Mouse (Mus musculus) cortical plate, adult 2 months (tissue): Measurements from ENCODE around the gene Slc16a3. TPM values are rescaled to one million over a fixed set of nuclear protein-coding genes. Genes with fewer than 3 reads are reported as not detected.

Experiments
- H3K27ac ChIP-seq: fragments of 200-500 bp; 2 replicates; pipeline ENCODE4 v1.5.1; 2012; ENCODE audit warnings: low read length, control low read depth, inconsistent platforms; ENCODE audit not compliant: insufficient read depth
- H3K4me1 ChIP-seq: fragments of 200-500 bp; 2 replicates; pipeline ENCODE4 v1.6.1; 2011; ENCODE audit warnings: low read length; ENCODE audit not compliant: control insufficient read depth, insufficient read depth
- H3K4me3 ChIP-seq: fragments of 200-500 bp; 2 replicates; pipeline ENCODE4 v1.5.1; 2011; ENCODE audit warnings: mild to moderate bottlenecking, low read length, control low read depth; ENCODE audit not compliant: insufficient read depth
- CTCF ChIP-seq: fragments of 200-500 bp; IDR thresholded peaks from 2 replicates; pipeline ENCODE4 v1.5.1; 2011; ENCODE audit warnings: mild to moderate bottlenecking, control low read depth, low read length; ENCODE audit not compliant: insufficient read depth; ENCODE audit errors: extremely low read depth
- POLR2A ChIP-seq: fragments of 200-500 bp; IDR thresholded peaks from 2 replicates; pipeline ENCODE4 v1.6.1; 2011; ENCODE audit warnings: mild to moderate bottlenecking, low read length, control low read depth; ENCODE audit not compliant: insufficient read depth; ENCODE audit errors: extremely low read depth
- polyA plus RNA-seq: library from polyadenylated mRNA; depleted of rRNA; stranded (reverse); fragments of >200 nt; gene quantifications from 2 replicates; pipeline ENCODE4 v1.2.3, GENCODE M21; 2012

Slc16a3 gene
- polyA plus RNA-seq, 1 experiment: 7.1 TPM

DNA sequence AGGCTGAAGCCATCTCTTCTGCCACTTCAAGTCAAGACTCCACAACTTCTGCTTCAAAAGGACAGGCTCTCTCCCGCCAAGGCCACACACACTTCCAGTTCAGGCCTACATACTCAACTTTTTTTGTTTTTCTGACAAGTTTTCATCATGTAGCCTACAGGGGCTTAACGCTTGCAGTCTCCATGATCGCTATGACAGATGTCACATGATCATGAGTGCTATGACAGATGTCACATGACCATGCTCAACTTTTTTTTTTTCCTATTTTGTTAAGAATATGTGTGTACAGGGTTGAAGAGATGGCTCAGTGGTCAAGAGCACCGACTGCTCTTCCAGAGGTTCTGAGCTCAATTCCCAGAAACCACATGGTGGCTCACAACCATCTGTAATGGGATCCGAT is 30.5 kb upstream of the Slc16a3 start:
- no peaks in the 10 kb centered on the region for H3K4me1 ChIP-seq
- no peak overlapping the region for H3K4me3 ChIP-seq
- TF ChIP-seq POLR2A (no peak), CTCF (no peak)
- no peak overlapping the region for H3K27ac ChIP-seq

DNA sequence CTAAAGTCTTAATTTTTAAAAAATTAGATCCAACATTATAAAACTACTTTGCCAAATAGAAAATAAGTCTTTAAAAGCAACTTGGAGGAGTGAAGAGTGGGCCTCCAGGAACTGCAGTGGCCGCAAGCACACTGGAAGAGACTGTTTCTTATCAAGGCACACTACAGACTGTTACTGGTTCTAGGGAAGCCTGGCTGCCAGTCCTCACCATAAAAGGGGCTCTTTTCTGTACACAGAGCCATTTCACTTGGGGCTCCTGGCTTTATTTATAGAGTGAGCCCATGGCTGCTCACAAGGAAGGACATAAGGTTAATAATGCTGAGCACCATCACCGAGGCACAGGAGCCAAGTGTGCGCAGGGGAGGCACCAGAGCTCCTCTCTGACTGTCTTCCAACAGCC is 25.8 kb upstream of the Slc16a3 start:
- H3K4me1 ChIP-seq: no peaks in the 10 kb centered on the region
- no peak overlapping the region for H3K27ac ChIP-seq
- no peak overlapping the region for H3K4me3 ChIP-seq
- no peak for TF ChIP-seq POLR2A
- no peak for TF ChIP-seq CTCF

DNA sequence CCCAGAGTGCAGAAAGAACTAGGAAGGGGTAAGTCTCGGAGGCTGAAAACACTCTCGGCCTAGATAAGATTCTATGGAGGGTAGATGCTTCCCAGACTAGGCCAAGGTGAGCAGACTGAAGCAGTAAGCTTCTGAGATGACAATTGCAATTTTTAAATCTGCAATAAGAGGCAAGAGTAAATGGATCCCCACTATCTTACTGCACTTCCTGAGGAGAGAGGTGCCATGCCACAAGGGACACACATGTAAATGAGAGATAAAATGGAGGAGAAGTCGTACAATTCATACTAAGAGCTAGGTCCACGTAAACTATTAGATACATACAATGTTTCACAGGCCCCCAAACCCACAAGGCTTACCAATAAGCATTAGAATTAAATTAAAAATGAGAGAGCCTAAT is 19.8 kb upstream of the Slc16a3 start:
- Histone ChIP-seq H3K27ac (no peak overlapping the region), H3K4me3 (no peak overlapping the region), H3K4me1 (peaks cover 1% of the 10 kb centered on the region; the same call in 1 of the 2 replicates)
- TF ChIP-seq POLR2A (no peak), CTCF (no peak)

DNA sequence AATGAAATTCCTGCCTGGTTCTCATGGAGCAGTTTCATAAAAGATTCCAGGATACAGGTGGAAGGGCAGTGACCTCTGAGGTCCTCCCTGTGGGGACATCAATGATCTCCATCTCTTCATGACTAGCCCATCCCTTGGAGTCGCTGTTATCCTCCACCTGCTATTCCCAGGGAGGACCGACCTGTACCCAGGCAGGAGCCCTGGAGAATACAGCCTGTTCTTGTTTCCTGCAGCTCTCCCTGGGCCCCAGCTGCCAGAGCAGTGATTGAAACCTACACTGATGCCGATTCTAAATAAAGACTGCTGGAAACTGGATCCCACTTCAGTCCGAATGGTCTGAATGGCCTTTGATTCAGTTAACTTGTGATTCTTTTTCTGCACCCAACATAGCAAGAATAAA is 16.8 kb upstream of the Slc16a3 start:
- H3K27ac ChIP-seq: no peak overlapping the region
- H3K4me3 ChIP-seq: no peak overlapping the region; the same call in 1 of the 2 replicates
- H3K4me1 ChIP-seq: peaks cover 1% of the 10 kb centered on the region; the same call in 1 of the 2 replicates
- TF ChIP-seq POLR2A (no peak), CTCF (no peak)

DNA sequence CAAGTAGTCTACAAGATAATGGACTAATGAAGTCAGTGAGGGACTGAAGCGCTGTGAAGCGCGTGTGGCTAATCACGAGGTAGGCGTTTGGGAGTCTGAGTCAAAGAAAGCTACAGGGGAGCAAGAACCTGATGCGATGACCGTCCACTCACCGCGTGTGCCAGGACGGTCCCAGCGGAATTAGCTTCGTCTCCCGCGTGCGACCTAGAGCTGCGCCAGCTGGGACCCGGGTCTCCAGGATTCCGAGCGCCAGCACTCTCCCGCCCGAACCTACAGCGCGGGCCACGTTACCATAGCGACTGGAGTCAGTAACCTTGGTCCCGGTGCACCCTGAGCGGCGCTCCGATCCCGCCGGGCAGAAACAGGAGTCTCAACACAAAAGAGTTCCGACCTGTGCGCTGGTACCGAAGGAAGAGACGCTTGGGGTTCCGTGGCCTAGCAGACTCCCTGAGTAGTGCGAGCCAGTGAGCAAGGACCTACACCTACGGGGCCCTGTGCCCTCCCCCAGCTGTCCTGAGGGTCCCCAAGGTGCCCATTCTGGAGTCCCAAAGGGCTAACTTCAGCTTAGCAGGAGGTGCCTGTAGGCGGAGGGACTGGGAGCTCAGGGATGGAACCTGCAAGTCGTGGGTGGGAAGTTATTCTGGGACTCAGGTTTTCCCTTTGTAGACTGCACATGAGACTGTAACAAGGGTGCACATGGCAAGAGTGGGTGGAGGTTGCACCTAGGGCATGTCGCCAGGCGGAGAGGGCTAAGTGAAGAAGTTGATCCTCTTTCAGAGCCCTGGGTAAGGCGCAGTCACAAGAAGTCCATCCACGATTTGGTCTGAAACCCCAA is 15.5 kb upstream of the Slc16a3 start, which contains the start of gene Ccdc57:
Gene Ccdc57 (minus strand): TSS at position 309 of the 835 bp plus-strand sequence.
- H3K27ac ChIP-seq: no peak within 1 kb of the TSS
- H3K4me1 ChIP-seq: peaks cover 1% of the 10 kb centered on the region; the same call in 1 of the 2 replicates
- TF ChIP-seq CTCF: no peak
- peak; percentile 47; the same call in 1 of the 2 replicates for TF ChIP-seq POLR2A
- H3K4me3 ChIP-seq: peak within 1 kb of the TSS; percentile 72

DNA sequence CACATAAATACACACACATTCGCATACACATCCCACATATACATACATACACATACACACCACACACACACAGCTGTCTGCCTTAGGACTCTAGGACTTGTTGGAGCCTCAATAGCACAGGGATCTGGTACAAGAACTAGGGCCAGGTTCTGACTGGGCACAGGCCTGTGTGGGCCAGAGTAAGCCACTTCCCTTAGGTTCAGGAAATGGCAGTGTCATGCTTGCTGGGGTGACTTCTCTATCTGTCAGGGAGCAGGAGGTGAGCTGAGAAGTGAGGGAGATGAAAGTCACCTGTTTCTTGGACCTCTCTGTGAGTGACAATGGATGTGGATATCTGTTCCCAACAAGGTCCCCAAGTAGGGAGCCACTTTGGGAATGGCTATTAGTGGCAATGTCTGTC is 10.3 kb upstream of the Slc16a3 start:
- no peak for TF ChIP-seq CTCF
- no peak for TF ChIP-seq POLR2A
- Histone ChIP-seq H3K27ac (no peak overlapping the region), H3K4me1 (peaks cover 1% of the 10 kb centered on the region; the same call in 1 of the 2 replicates), H3K4me3 (no peak overlapping the region)

DNA sequence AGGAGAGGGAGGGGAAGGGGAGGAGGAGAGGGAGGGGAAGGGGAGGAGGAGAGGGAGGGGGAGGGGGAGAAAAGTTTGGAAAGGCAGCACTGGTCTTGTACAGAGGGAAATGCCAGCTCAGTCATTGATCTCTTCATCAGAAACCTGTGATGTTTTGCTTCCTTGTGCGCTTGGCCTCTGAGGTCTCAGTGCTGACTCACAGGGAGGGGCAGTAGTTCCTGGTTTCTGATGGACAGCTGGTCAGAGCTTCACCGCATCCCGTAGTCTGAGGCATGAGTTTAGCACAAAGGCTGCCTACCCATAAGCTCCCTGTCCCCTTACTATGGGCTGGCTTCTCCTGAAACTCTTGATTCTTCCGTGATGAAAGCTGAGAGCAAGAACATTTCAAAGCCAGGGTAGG is 9.5 kb upstream of the Slc16a3 start:
- no peak overlapping the region for H3K27ac ChIP-seq
- no peaks in the 10 kb centered on the region for H3K4me1 ChIP-seq
- TF ChIP-seq POLR2A (no peak), CTCF (no peak)
- H3K4me3 ChIP-seq: no peak overlapping the region

DNA sequence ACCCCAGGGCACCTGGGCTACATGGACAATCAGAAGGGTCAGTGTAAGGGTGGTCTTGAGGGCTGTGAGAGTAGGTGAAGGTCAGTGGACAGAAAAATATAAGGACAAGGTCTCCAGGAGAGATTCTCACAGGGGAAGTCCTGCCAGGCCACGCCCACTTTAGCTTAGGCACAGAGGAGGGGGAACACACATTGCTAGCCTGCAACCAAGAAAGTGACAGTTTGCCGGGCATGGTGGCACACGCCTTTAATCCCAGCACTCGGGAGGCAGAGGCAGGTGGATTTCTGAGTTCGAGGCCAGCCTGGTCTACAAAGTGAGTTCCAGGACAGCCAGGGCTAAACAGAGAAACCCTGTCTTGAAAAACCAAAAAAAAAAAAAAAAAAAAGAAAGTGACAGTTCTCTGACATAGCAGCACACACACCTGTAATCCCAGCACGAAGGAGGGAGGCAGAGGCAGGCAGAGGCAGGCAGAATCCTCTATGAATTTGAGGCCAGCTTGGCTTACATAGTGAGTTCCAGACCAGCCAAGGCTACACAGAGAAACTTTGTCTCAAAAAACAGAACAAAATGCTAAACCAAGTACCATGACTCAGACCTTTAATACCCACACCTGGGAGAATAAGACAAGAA is 8.5 kb upstream of the Slc16a3 start:
- H3K4me3 ChIP-seq: no peak overlapping the region
- no peak overlapping the region for H3K27ac ChIP-seq
- no peaks in the 10 kb centered on the region for H3K4me1 ChIP-seq
- TF ChIP-seq CTCF (no peak), POLR2A (no peak)

DNA sequence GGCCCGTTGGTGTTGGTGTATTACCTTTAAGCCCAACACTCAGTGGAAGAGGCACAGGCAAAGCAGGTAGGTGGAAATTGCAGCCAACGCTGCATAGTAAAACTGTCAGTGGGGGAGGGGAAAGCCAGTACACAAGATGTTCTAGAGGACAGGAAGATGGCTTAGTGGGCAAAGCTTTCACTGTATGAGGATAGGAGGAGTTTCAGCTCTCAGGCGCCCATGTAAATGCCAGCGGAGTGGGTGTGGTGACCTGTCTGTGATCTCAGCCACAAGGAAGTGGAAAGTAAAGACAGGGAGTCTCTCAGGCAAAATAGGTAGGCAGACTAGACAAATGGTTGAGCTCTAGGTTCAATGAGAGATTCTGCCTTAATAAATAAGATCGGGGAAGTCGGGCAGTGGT is 7.3 kb upstream of the Slc16a3 start:
- no peaks in the 10 kb centered on the region for H3K4me1 ChIP-seq
- no peak overlapping the region for H3K27ac ChIP-seq
- H3K4me3 ChIP-seq: no peak overlapping the region
- no peak for TF ChIP-seq CTCF
- no peak for TF ChIP-seq POLR2A

DNA sequence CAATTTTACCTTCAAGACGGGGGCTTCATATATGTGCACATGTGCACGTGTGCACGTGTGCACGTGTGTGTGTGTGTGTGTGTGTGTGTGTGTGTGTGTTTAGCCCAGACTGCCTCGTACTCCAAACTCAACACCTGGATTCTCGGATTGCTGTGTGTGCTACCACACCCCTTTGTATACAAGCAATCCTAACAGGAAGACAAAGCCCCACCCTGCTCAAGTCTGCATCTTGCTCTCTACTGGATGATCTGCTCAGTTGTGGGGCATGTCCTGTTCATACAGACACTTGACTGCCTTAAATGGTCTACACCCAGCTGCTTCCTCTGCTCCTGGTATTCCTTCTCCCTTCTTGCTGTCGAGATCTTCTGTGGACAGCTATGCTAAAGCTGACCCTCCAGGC is 3.0 kb upstream of the Slc16a3 start:
- no peak for TF ChIP-seq POLR2A
- TF ChIP-seq CTCF: no peak
- Histone ChIP-seq H3K27ac (no peak overlapping the region), H3K4me3 (no peak overlapping the region), H3K4me1 (no peaks in the 10 kb centered on the region)
